8 mouse cellular contexts compared by ENCODE assay signal in the genomic region with DNA sequence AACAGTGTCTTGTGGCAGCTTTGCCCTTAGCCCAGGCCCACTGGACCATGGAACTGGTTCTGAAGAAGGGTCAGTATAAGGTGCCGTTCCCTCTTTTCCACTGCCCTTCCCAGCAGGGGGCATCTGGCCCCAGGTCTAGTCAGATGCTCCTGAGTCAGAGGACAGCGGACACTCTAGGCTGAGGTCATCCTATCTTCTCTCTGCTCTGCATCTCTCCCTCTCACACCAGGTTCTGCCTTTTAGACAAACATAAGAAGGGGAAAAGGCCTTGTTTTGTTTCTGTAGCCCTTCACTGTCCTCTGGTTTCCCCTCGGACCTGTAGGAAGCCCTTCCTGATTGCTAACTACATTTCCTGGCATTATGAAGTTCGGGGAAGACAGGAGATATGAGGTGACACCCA. TPM values are rescaled to one million over a fixed set of nuclear protein-coding genes. Genes with fewer than 3 reads are reported as not detected.
DNase-seq lines count a peak whose midpoint lies in the region; TF ChIP-seq lines count a peak whose summit lies in the region.

No protein-coding gene starts in this region.

- H3ac ChIP-seq in C2C12 (ENCODE audit: control insufficient read depth, insufficient read length, low read depth) = peak overlapping the region; percentile 69

- peaks cover 40% of the 10 kb centered on the region for H3K36me3 ChIP-seq in C2C12 (ENCODE audit: control insufficient read depth, insufficient read depth)

- peaks cover 36% of the 10 kb centered on the region for H3K79me2 ChIP-seq in C2C12 (ENCODE audit: control insufficient read depth, insufficient read depth)

- no peaks in the 10 kb centered on the region for H3K27me3 ChIP-seq in C2C12 (ENCODE audit: control insufficient read depth, insufficient read depth, insufficient read length)

- peaks cover 23% of the 10 kb centered on the region for H3K79me3 ChIP-seq in C2C12 (ENCODE audit: low read depth)

- peak; percentile 71 for DNase-seq in cerebellum, adult 11 months
- peak; percentile 72 to 75 for DNase-seq in heart, adult 18-20 months
- peak; percentile 42 for DNase-seq in kidney, adult 18-20 months
- peak; percentile 41 for DNase-seq in lung, postnatal 14 days
- no peak for DNase-seq in layer of hippocampus, postnatal 14 days (ENCODE audit: low spot score in 2 of 2)
- DNase-seq in adrenal gland, postnatal 25 days = no peak
- no peak for DNase-seq in ovary, postnatal 14 days (ENCODE audit: low spot score)

- H3K4me3 ChIP-seq in C2C12 (ENCODE audit: insufficient read depth, poor library complexity, severe bottlenecking) = peak overlapping the region; percentile 68

- TF ChIP-seq CTCF in C2C12 (IDR thresholded peaks at IDR 0.05; ENCODE audit: control insufficient read depth, insufficient read depth, insufficient read length) = peak; percentile 12

TF ChIP-seq in C2C12, 6 proteins besides CTCF, POLR2A, EP300 and RAD21:
- no peak for TF ChIP-seq MYOD1 (IDR thresholded peaks at IDR 0.05; ENCODE audit: control insufficient read depth, insufficient read length, low read depth)
- TF ChIP-seq MYOG (IDR thresholded peaks at IDR 0.05; ENCODE audit: control insufficient read depth, extremely low read depth, insufficient read length) = no peak
- no peak for TF ChIP-seq FOSL1 (IDR thresholded peaks at IDR 0.05; ENCODE audit: insufficient read depth, low read length, poor library complexity, severe bottlenecking)
- TF ChIP-seq CEBPB (IDR thresholded peaks at IDR 0.05; ENCODE audit: low read depth) = no peak
- TF ChIP-seq MAX (IDR thresholded peaks at IDR 0.05) = no peak
- TF ChIP-seq USF1 (IDR thresholded peaks at IDR 0.05; ENCODE audit: low read depth) = no peak

RNA-seq across cellular contexts. Expression of a gene that starts 1.9 kb away (rescaled TPM):
- 103 TPM for polyA plus RNA-seq in C2C12 (2012; fragmentation: generic; extraction: Trizol)
- 10 to 100 TPM; 64.7 to 68.2 TPM for total RNA-seq in heart, adult 18-20 months (2021)
- total RNA-seq in layer of hippocampus, postnatal 14 days (2021) = 10 to 100 TPM; 43.7 to 44.5 TPM
- 18.6 and 25.1 TPM in 2 replicates for total RNA-seq in adrenal gland, postnatal 25 days (2021)

Comparison
In these comparisons a context has a peak if more than half of its experiments do, and no peak if none do; other contexts are left out.
1. DNase-seq: peak in cerebellum, adult 11 months (single experiment), heart, adult 18-20 months (2 of 2), kidney, adult 18-20 months (single experiment) and lung, postnatal 14 days (single experiment); none in layer of hippocampus, postnatal 14 days (0 of 2), adrenal gland, postnatal 25 days (single experiment) and ovary, postnatal 14 days (single experiment).